Mouse (Mus musculus) embryo, embryonic 9.5 days (tissue): Measurements from ENCODE around the gene Bcas2.
"Not testable (repeated sequence)": the region's sequence is repeated elsewhere in the genome, so short reads cannot be mapped to it uniquely, and the experiment has no call there.

Experiments
- DNase-seq: peaks from one replicate; pipeline ENCODE4 v3.0.0-alpha.2; 2017; ENCODE audit errors: extremely low spot score

The Bcas2 gene

DNA sequence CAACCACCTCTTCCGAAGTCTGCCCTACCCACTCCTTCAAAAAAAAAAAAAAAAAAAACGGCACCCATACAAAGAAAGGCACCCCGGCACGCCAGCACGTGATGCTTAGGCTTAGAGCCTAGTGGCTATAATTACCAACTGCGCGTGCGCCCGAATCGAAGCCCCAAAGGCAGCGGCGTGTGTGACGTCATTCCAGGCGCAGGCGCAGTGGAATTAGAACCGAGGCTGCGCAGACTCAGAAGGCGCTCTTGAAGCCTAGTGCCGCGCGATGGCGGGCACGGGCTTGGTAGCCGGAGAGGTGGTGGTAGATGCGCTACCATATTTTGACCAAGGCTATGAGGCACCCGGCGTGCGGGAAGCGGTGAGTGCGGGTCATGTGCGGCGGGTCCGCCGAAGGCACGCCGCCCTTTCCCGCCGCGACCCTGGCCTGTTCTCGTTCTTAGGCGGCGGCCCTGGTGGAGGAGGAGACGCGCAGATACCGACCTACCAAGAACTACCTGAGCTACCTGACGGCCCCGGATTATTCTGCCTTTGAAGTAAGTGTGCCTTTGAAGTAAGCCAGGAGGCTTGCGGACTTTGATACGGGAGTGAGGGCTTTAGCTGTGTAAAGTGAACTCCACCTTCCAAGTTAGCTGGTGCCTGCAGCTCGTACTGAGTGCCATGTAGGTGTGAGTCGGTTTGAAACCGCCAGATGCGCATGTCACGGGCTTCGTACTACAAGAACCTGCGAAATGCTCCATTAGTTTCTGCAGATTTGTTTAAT lies at the start of gene Bcas2:
Gene Bcas2, plus strand, starts transcription at position 151 of the 763 bp plus-strand sequence.
- DNase-seq, result peak; percentile 96

GRCm38 (mm10) chr3:103123636-103124035 lies 47.8 kb upstream of the Bcas2 start:
- DNase-seq, result no peak

- no peak for DNase-seq
These were observed 45.3 kb upstream of the Bcas2 start for GRCm38 (mm10) chr3:103126138-103126537.

DNA sequence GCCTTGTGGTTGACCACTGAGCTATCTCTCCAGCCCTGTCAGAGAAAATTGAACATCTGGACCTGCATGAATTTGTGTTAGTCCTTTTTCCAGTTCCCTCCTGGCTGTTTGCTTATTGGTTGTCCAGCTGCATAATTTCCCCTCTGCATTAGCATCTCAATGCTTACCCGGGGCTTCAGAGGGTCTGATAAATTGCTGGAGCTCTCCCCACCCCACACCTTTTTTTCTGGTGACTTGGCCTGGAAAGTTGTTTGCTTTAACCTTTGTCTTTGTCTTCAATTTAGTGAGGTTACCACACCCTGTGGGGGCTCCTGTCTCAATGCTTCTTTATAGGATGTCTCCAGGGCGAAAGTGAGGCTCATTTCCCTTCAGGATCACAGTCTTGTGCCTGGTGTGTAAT lies 44.3 kb upstream of the Bcas2 start:
- no peak for DNase-seq

DNA sequence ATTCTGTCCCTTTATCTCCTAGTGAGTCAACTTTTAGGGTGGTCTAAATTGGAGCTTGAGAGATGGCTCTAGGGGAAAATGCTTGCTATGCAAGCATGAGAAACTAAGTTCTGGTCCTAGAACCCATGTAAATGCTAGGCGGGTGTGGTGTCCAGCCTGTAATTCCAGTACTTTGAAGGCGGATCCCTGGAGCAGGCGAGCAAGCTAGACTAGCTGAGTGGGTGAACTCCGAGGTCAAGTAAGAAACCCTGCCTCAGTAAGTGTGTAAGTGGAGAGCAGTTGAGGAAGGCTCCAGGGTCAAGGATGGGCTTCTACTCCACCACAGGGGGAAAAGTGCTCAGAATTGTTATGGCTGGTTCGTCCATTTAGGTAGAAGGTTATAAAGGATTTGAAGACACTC lies 43.7 kb upstream of the Bcas2 start:
- DNase-seq, result no peak

- DNase-seq, result no peak
These were observed 43.2 kb upstream of the Bcas2 start for GRCm38 (mm10) chr3:103128251-103128650.

GRCm38 (mm10) chr3:103129367-103130159 lies 41.9 kb upstream of the Bcas2 start:
- DNase-seq, result no peak

GRCm38 (mm10) chr3:103130236-103130751 lies 41.2 kb upstream of the Bcas2 start:
- DNase-seq, result no peak

- DNase-seq, result no peak
These were observed 38.4 kb upstream of the Bcas2 start for GRCm38 (mm10) chr3:103133098-103133497.

- DNase-seq, result no peak
These were observed 34.9 kb upstream of the Bcas2 start for GRCm38 (mm10) chr3:103136414-103137077.

GRCm38 (mm10) chr3:103139047-103139446 lies 32.4 kb upstream of the Bcas2 start:
- DNase-seq, result no peak

- DNase-seq, result not testable (repeated sequence)
These were observed 31.2 kb upstream of the Bcas2 start for GRCm38 (mm10) chr3:103140095-103140838.

DNA sequence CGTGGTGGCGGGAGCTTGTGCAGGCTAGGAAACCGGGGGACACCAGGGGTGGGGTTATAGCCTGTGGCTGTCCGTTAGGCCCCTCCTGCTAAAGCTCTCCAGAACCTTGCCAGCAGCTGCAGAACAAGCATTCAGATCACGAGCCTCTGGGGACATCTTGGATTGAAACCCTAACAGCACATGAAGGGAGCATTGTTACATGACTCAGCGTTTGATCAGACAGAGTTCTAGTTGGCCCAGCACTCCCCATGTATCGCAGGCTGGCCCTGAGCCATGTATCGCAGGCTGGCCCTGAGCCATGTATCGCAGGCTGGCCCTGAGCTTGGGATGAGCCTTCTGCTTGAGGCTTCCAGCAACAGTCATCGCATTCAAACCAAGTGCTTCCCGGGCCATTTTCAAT lies 30.2 kb upstream of the Bcas2 start:
- DNase-seq, result no peak

DNA sequence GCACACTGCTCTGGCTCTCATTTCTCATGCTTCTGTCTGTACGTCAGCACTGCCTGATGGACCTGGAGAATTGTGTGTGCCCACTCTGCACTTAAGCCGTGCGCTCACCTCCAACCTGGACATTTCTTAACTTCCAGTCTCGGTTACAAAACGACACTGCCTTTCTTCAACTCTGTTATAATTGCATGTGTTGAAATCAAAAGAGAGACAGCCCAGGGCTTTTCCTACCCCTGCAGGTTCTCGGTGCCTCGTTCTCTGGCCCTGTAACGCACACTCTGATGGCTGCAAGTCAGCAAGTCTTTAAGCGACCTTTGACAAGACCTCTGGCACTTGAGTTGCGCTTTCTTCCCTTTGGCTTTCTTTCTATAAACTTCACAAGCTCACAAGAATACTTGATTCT lies 29.1 kb upstream of the Bcas2 start:
- no peak for DNase-seq

DNA sequence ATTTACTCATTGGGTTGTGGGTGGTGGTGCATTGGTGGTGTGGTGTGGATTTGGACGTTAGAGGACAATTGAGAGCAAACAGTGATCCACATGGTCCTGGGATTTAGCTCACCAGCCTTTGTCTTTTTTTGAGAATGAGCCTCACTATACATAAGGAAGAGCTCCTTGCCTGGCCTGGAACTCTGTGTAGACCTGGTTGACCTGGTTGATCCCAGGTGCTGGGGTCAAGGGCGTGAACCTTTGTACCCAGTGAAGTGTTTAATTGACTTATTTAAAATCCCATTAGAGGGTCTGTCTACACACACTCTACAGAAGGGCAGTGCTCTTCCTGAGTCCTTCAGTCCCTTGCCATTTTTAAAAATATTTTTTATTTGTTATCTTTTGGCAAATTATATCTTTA lies 26.1 kb upstream of the Bcas2 start:
- no peak for DNase-seq

GRCm38 (mm10) chr3:103145791-103146190 lies 25.7 kb upstream of the Bcas2 start:
- no peak for DNase-seq

DNA sequence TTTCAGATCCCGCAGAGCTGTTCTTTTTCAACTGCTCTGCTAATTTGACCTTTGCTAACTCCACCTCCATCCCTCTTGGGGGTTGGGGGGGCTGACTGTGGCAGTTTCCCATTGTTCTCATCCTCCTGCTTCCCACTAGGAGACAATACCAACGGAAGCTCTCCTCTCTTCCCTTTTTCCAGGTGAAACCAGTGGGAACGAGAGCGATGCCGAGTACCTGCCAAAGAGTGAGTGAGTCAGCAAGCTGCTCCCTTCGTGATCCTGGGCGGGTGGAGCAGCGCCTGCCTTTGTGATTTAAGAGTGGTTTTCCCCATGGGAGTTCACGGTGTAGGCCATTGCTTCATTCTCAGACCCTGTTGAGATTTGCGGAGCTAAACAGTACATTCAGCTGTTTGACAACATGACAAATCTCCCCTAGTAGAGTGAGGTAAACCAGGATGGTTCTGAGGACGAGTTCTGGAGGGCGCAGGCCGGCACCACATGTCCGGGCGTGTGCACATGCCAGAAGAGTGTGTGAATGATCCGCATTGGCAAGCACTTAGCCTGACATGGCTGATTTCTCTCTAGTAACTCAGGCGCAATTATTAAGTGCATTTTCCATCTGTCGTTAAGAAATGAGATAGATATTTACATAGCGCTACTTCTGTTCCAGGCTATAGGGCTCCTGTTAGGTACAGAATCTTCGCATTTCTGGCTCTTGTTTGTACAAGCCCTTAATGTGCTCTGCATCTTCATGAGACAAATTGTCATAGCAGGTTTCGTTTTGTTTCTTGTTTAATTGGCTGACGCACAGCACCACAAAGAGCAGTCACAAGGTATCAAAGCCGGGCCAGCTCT lies 24.9 kb upstream of the Bcas2 start:
- DNase-seq, result no peak

GRCm38 (mm10) chr3:103147775-103148174 lies 23.7 kb upstream of the Bcas2 start:
- DNase-seq, result no peak

- DNase-seq, result no peak
These were observed 22.5 kb upstream of the Bcas2 start for GRCm38 (mm10) chr3:103148941-103149340.

DNA sequence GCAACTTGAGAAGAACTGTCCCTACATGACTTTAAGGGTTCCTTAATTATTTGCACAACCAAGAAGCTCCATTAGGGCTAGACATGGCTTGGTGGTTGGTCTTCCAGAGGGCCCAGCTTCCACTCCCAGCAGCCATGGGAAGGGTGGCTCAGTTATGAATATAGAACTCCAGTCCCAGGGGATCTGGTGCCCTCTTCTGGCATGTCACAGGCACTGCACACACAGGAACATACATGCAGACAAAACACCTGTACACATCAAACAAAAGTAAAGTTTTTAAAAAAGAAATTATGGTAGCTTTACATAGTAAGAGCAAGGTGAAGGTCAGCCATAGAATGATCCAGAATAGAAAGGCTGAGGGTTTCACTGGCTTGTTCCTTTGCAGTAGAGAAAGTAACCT lies 17.7 kb upstream of the Bcas2 start:
- no peak for DNase-seq
